Mouse (Mus musculus): ENCODE results near the gene Il1rapl1.

- TF ChIP-seq CTCF (IDR thresholded peaks at IDR 0.05; ENCODE audit: low read depth), result no peak
- TF ChIP-seq EP300 (optimal IDR thresholded peaks at IDR 0.05), result no peak
These were observed 42.6 kb downstream of the Il1rapl1 start for GRCm38 (mm10) chrX:88072741-88073419.
